Mouse (Mus musculus): ENCODE data around the gene Mthfd1l. TPM values are rescaled to one million over a fixed set of nuclear protein-coding genes. Genes with fewer than 3 reads are reported as not detected.

Mthfd1l gene
- 1 to 10 TPM; 8.6 to 9.6 TPM for total RNA-seq (2021)
- long read RNA-seq, experiment 1, transcript Mthfd1l-202 (28 exons, 3,669 nt) = major isoform, 11 of 30 reads
- long read RNA-seq, experiment 1, partial matches to known transcripts = 0 of 30 reads
- long read RNA-seq, experiment 1, other reads (novel, unspliced or antisense) = 19 of 30 reads
- long read RNA-seq, experiment 2, transcript Mthfd1l-202 (28 exons, 3,669 nt) = major isoform, 7 of 20 reads
- long read RNA-seq, experiment 2, partial matches to known transcripts = 1 of 20 reads
- long read RNA-seq, experiment 2, other reads (novel, unspliced or antisense) = 9 of 20 reads

DNA sequence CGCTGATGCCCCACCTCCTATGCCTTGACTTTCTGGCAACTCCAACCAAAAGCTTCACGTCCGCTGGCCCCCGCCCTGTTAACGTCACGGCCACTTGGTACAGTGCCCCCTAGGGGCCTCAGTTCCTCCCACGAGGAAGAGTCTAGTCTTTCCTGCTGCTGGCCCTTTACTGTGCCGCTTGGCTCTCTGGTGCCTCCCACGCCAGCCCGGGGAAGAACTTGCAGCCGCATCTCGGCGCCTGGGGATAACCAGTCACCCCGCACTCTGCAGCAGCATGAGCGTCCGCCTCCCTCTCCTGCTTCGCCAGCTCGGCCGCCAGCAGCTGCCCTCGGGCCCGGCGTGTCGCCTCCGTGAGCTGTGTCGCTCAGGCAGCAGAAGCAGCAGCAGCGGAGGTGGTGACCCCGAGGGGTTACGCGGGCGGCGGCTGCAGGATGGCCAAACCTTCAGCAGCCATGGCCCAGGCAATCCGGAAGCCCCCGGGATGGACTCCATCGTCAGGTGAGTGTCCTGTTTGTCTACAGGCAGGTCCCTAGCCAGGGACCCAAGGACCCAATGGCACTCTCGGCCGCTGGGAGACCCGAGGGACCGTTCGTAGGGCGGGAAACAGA is at the start of gene Mthfd1l:
TSS of gene Mthfd1l (plus strand) at position 138 of the 608 bp plus-strand sequence.
- peak; percentile 78 to 79 for DNase-seq (ENCODE audit: extremely low spot score in 1 of 2, low spot score in 2 of 2)
- Histone ChIP-seq H3K27ac (peak within 1 kb of the TSS; percentile 95), H3K4me3 (peak within 1 kb of the TSS; percentile 81)
- TF ChIP-seq CTCF (IDR thresholded peaks at IDR 0.05) = peak; percentile 68
- intact Hi-C loops (cut with DNase I) = no loop called here

DNA sequence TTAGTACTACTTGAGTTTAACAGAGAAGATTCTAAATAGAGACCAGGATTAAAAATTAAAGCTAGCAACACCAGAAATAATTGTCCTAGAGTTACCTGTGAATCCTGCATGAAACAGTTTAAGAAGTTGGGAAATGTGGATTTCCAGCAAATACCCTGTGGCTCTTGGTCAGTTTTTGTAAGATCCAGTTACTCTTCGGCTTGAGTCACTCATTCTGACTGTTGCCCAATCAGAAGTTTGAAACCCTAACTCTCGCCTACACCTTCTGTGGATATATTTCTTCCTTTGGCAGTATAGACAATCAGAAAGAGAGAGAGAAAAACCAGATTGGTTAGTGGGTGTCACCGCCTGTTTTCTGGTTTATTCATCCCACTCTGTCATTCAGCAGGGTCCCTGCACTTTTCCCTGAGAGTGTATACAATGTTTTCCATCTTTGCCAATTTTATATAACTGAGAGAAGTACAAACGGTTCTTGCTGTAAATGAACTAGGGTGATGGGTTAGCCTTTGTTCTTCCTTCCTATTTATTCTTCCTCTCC is 44.8 kb upstream of the Mthfd1l start:
- intact Hi-C loops (cut with DNase I) = no loop called here
- no peak overlapping the region for H3K4me3 ChIP-seq
- no peak overlapping the region for H3K27ac ChIP-seq
- no peak for DNase-seq (ENCODE audit: extremely low spot score in 1 of 2, low spot score in 2 of 2)
- no peak for TF ChIP-seq CTCF (IDR thresholded peaks at IDR 0.05)

DNA sequence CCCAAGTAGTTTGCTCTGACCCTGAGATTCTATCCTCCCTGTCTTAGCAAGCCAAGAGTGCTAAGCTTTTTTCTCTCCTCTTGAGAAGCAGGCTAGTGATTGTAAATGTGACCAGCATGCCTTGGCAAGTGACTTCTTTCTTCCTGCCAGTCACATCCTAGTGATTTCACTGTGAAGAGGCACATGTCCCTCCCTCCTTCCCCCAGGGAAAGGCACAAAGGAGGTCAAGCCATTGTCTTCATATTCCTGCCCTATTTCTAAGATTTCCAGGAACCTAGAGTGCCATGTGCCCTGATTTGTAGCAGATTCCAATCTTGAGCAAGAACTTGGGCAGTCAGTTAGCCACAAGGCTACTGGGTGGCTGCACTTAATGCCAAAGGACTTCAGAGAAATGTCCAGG is 41.1 kb upstream of the Mthfd1l start:
- intact Hi-C loops (cut with DNase I) = no loop called here
- no peak for TF ChIP-seq CTCF (IDR thresholded peaks at IDR 0.05)
- no peak for DNase-seq (ENCODE audit: extremely low spot score in 1 of 2, low spot score in 2 of 2)
- Histone ChIP-seq H3K4me3 (no peak overlapping the region), H3K27ac (no peak overlapping the region)

DNA sequence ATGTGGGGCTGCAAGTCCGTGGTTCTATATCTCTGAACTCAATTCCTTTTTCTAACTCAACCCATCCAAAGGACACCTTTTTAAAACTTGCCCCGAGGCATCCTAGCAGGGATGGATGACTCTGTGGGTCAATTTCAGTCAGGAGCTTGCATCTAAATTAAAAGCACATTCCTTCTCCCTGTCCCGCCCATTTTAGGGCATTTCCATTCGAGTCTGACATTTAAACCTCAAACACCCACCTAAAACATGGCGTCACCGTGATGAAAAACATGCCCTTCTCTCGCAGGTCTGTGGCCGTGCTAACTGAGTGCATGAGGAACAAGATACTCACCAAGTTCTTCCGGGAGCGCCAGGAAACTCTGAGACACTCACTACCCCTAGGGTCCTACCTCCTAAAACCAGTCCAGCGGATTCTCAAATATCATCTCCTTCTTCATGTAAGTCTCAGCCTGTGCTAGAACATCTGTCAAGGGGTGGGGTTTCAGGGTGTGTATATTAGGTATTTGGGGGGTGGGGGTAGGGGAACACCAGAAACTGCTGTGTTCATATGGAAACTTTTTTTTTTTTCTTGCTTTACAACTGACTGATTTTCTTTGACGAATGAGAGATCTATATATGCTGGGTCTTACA is 39.5 kb upstream of the Mthfd1l start:
- intact Hi-C loops (cut with DNase I) = no loop called here
- no peak for DNase-seq (ENCODE audit: extremely low spot score in 1 of 2, low spot score in 2 of 2)
- TF ChIP-seq CTCF (IDR thresholded peaks at IDR 0.05) = no peak
- H3K4me3 ChIP-seq = no peak overlapping the region
- H3K27ac ChIP-seq = no peak overlapping the region

DNA sequence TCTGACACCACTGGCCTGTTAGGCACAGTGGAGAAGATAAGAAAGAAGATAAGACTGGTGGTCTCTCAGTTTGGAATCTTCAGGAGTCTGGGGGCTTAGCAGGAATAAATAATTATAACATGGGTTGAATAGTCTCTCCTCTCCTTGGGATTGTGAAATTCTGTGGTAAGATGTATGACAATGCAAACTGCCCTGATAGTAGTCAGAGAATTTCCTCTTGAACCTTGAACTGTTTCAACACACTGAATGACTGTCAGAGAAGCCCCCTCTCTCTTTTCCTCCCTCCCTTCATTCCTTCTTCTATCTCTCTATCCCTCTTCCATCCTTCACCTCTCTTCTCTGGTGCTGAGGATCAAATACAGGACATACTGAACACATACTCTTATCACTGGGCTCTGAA is 36.1 kb upstream of the Mthfd1l start:
- no peak for DNase-seq (ENCODE audit: extremely low spot score in 1 of 2, low spot score in 2 of 2)
- intact Hi-C loops (cut with DNase I) = no loop called here

DNA sequence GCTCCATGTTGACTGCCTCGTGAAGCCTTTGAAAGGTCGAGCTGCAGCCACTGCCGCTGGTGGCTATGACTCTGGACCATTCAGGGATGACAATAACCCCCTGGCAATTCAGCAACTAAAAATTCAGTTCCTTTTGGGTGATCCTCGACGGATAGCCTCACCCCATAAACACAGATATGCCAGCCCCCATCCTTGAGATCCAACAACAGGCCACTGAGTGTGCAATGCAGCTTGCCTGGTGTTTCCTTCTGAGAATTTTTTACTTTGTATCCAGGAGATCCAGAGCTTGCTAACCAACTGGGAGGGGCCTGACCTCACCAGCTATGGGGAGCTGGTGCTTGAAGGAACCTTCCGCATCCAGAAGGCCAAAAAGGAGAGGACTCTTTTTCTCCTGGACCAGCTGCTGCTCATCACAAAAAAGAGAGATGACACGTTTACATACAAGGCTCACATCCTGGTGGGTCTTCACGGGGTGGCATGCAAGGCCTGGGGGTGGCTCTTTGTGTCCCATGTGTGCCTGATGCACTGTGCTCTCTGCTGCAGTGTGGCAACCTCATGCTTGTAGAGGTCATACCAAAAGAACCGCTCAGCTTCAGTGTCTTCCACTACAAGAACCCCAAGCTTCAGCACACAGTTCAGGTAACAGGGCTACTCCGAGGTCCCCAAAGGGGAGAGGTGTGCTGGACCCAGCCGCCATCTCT is 32.9 kb upstream of the Mthfd1l start:
- DNase-seq (ENCODE audit: extremely low spot score in 1 of 2, low spot score in 2 of 2) = no peak
- intact Hi-C loops (cut with DNase I) = loop anchor here (5.0 kb wide), 1 partner anchor 133 kb away; no protein-coding TSS in a partner anchor
- Histone ChIP-seq H3K4me3 (no peak overlapping the region), H3K27ac (no peak overlapping the region)
- TF ChIP-seq CTCF (IDR thresholded peaks at IDR 0.05) = no peak

More for the DNA sequence above, 36.1 kb upstream of the Mthfd1l start:
- no peak for TF ChIP-seq CTCF (IDR thresholded peaks at IDR 0.05)
- Histone ChIP-seq H3K27ac (no peak overlapping the region), H3K4me3 (no peak overlapping the region)

DNA sequence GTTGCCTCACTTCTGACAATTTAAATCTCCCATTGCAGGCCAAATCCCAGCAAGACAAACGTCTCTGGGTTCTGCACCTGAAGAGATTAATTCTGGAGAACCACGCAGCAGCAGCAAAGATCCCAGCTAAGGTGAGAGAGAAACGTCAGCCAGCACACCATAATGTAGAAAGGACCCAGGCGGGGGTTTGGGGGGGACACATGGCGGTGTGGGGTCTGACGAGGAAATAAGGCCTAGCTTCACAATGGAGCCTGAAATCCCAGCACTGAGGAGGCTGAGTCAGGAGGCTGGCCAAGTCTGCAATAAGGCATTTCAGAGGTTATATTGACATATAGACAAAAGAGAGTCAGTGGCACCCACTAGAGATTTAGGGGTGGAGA is 32.3 kb upstream of the Mthfd1l start:
- Histone ChIP-seq H3K27ac (no peak overlapping the region), H3K4me3 (no peak overlapping the region)
- intact Hi-C loops (cut with DNase I) = loop anchor here (5.0 kb wide), 1 partner anchor 133 kb away; no protein-coding TSS in a partner anchor
- TF ChIP-seq CTCF (IDR thresholded peaks at IDR 0.05) = no peak
- DNase-seq (ENCODE audit: extremely low spot score in 1 of 2, low spot score in 2 of 2) = no peak

DNA sequence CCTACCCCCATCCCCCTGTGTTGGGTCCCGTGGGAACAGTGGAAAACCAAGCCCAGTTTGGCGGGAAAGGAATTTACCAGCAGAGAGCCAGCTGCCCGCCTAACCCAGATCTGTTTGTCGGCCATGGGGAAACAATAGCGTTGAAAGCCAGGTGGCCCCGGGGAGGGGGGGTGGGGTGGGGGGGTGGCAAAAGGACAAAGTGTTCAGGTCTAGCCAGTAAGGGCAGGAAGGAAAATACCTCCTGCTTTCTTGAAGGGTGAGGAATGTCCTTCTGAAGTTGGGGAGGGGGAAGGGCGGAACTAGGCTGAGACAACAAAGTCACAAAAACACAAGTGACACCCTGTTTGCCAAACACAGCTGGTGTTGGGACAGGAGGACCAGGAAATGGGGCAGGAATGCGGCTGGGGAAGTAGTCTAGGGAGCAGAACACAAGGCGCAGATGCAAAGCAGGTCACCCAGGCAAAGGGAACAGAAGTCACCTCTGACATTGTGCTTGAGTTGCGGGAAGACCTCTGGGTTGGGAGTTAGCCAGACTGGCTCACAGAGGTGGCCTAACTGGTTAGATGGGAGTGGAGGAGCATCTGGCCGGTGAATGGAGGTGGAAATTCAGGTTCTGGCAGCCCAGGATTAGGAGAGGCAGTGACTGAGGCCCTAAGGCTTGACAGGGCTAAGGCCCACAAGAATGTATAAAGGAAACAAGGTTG is 31.7 kb upstream of the Mthfd1l start:
- intact Hi-C loops (cut with DNase I) = loop anchor here (5.0 kb wide), 1 partner anchor 134 kb away; no protein-coding TSS in a partner anchor
- 0 out of 2 replicates have a peak overlapping the region, but pooled peaks have one; percentile 32 for H3K27ac ChIP-seq
- no peak overlapping the region for H3K4me3 ChIP-seq
- TF ChIP-seq CTCF (IDR thresholded peaks at IDR 0.05) = no peak
- DNase-seq (ENCODE audit: extremely low spot score in 1 of 2, low spot score in 2 of 2) = no peak

DNA sequence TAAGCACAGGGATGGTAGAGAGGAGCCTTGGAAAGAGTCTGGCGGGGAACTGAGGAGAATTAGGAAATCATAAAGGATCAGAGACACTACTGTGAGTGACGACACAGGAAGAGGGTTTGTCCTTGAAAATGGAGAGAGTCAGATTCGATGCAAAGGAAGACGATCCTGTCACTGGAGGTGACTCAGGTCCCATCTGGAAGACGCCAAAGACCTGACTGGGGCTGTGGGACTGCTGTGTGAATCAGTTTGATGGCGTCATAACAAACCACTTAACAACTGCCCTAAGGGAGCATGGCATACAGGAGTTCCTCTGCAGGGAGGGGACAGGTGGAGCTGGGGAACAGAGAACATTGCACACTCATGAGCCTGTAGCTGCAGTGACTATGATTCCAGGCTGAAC is 30.6 kb upstream of the Mthfd1l start:
- intact Hi-C loops (cut with DNase I) = loop anchor here (5.0 kb wide), 1 partner anchor 135 kb away; no protein-coding TSS in a partner anchor

DNA sequence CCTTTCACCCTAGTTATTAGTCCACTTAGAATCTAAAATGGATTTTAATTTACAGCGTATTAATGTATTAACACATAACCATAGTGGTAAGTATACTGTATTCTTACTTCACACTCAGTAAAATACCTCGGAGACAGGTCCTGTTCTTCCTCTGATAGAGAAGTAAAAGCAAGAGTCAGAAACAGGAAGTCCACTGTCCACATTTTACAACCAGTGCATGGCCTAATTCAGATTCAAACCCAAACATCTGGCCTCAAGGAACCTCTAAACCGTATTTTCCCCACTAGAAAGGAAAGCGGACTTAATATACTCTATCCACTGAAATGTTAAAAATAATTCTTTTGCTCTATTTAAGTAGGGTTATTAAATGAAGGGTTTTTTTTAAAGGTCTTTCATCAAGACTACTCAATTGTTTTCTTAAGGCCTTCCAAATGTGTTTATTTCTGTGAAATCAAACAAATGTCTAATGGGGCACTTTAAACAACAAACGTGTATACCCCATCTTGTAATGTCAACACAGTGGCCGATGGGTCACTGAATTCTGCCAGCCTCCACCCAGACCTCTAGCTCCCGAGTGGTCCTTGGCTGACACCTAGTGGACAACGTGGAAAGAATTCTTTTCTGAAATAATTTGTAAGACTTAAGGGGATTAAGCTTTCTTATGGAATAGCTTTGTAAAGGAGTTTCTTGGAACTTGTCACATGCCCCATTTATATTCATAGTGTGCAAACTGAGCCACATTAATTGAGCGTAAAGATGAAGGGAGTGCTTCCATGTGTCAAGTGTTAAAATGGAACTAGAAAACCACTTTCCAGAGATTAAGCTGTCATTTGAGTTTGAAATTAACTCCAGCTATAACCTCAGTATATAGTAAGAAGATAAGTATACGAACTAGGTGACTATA is 29.2 kb upstream of the Mthfd1l start:
- H3K4me3 ChIP-seq = no peak overlapping the region
- no peak overlapping the region for H3K27ac ChIP-seq
- peak; percentile 55 to 67 for DNase-seq (ENCODE audit: extremely low spot score in 1 of 2, low spot score in 2 of 2)
- intact Hi-C loops (cut with DNase I) = loop anchor here (1.0 to 5.0 kb wide), 5 partner anchors 136 to 611 kb away; partner anchors contain the start of gene Plekhg1
- TF ChIP-seq CTCF (IDR thresholded peaks at IDR 0.05) = peak; percentile 95

More for the DNA sequence above, 30.6 kb upstream of the Mthfd1l start:
- Histone ChIP-seq H3K27ac (no peak overlapping the region), H3K4me3 (no peak overlapping the region)
- DNase-seq (ENCODE audit: extremely low spot score in 1 of 2, low spot score in 2 of 2) = no peak
- TF ChIP-seq CTCF (IDR thresholded peaks at IDR 0.05) = no peak

Measured in left cerebral cortex, adult 2 months (tissue).